Mouse (Mus musculus): ENCODE results near the gene Zfp92. TPM values are rescaled to one million over a fixed set of nuclear protein-coding genes. Genes with fewer than 3 reads are reported as not detected.
A peak's percentile ranks its signal among the peaks of the same experiment; 100 is the strongest.

Gene Zfp92
- total RNA-seq, 2 experiments from 2014 or later, result not detected

DNA sequence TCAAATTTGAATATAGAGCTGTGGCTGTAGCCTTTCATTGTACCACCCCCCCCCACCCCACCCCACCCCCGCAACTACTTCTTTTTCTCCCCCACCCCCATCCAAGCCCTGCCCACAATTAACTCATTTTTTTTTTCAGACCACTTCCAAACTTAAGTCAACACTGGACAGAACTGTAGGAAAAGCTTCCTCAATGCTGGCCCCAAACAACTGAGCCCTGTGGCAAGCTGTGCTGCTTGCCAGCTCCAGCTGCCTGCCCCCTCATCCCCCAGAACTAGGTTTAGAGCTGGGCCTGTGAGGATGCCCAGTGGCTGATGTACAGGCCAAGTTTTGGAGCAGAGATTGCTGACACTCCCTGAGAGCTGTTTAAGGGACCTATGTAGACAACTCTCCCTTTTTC is 57.9 kb downstream of the Zfp92 start:
- intact Hi-C loops (cut with DNase I), result no loop called here
- DNase-seq, result no peak

DNA sequence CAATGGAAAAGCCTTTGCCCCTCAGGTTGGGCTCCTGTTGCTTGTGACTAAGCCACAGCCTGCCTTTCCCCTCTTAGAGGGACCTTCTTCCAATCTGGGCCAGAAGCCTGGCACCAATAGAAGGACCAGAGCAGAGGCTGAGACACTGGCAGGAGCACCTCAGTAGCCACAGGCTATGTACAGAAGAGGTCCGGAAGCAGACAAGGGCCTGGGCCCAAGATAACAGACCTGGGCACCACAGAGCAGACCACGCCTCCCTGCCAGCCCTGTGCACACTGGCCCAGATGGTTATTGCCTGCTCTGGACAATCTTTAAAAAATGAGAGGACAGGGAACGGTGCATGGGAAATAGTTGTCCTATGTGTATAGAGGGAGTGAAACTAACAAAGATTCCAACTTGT is 60.9 kb downstream of the Zfp92 start:
- intact Hi-C loops (cut with DNase I), result loop anchor here (10.0 kb wide), 1 partner anchor 83 kb away; no protein-coding TSS in a partner anchor
- no peak for DNase-seq

DNA sequence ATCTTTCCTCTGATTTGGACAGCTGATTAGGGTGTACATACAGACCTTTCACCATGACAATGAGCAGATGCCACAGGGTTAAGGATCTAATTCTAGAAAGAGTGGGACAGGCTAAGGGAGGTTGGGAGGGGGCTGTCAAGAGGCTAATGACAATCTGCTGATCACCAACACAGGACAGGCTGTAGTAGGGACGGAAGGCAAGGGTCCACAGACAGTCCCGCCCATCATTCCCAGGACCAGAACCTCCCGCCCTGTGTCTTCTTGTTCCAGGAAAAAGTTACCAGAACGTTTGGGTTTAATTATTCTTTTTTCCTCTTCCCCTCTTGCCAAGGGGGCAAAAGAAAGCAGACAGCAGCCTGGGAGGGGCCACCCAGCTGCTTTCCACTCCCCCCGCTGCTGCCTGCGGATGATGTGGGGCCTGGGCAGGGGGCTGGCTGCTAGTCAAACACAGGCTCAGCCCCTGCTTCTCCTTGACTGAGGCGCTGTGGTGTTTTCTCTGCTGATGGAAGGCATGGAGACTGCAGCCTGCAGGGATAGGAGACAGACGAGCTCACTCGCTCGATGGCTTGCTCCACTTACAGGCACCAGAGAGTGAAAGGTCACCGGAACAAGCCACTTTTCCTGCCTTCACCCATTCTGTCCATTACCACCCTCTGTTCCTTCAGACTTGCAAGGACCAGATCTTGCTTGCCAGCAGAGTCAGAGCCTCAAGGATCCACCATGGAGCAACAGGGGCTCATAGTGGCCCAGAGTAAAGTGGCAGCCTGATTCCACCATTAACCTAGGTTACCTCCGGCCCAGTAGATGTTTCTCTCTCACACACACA is 63.7 kb downstream of the Zfp92 start:
- DNase-seq, result peak in 1 of 2 experiments; percentile 43
- intact Hi-C loops (cut with DNase I), result loop anchor here (10.0 kb wide), 1 partner anchor 80 kb away; no protein-coding TSS in a partner anchor

DNA sequence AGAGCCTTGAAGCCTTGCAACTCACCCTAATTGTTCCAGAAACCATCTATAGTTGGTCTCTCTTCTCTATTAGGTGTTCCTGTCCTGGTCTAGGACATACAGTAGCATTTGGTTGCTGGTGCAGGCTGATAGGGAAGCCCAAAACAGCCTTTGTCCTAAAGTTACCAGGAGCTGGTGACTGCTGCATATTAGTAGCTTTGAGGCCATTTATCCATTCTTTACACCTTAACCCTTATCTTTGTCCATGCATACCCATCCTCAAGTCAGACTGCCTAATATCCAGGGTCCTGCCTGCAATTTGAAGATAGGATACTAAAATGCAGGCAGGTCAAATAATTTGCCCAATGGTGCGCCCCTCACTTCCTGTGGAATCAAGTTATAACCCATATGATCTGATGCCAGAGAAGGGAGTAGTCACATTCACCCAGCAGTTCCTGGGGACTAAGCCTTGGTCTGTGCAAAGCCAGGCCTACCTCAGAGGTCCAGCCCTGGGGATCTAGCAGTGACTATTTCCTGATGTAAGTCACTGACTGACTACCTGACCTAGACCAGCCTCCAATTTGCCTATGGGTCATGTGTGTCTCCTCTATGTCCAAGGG is 64.9 kb downstream of the Zfp92 start:
- intact Hi-C loops (cut with DNase I), result loop anchor here (10.0 kb wide), 1 partner anchor 79 kb away; no protein-coding TSS in a partner anchor
- DNase-seq, result no peak

DNA sequence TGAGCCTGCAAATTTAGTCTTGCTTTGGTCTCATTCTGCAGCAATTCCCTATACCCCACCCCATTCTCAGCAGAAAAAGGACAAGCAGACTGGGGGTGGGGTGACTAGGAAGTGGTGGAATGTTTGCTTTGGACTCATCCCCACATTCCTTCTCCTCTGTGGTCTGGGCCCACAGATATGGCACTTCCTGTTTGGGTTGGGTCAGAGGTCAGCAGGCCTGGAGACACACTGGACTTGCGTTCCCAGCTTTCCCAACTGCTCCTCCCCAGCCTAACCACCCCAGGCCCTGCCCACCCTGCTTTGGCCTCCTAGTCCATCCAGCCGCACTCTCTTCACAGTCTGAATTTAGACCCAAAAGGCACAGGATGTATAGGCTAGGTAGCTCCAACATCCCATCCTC is 65.7 kb downstream of the Zfp92 start:
- intact Hi-C loops (cut with DNase I), result loop anchor here (10.0 kb wide), 1 partner anchor 78 kb away; no protein-coding TSS in a partner anchor
- peak; percentile 45 to 59 for DNase-seq

DNA sequence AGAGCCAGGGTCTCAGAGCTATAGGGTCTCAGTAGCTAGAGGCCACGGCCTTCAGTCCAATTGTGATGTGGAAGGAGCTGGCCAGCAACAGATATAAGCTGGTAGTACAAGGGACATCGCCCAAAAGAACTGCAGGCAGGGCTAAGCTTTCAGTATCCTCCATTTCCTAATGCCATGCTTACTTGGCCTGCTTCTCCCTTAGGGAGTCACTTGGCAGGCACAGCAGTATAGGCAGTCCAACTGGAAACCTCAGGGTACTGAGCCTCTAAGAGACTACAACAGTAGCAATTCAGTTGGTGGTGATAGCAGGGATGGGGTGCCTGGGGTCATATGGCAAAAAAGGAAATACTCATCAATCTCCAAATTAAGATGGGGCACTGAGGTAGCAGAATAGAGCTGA is 66.6 kb downstream of the Zfp92 start:
- DNase-seq, result no peak
- intact Hi-C loops (cut with DNase I), result loop anchor here (10.0 kb wide), 1 partner anchor 77 kb away; no protein-coding TSS in a partner anchor

Other genes with a start within 250 kb of the Zfp92 start
- gene Spin2d, start 234.1 kb upstream of the Zfp92 start, total RNA-seq (2021), result not detected
- gene Xlr3b, start 218.9 kb upstream of the Zfp92 start, total RNA-seq (2021), result 1 to 10 TPM in 1 of 2 experiments, under 1 TPM in 1; 0.19 to 3.5 TPM
- 1 to 10 TPM in 1 of 2 experiments, under 1 TPM in 1; 0.36 to 1.4 TPM for gene Xlr4b, start 196.8 kb upstream of the Zfp92 start, total RNA-seq (2021)
- 1 to 10 TPM; 6.3 to 6.4 TPM for gene F8a, start 182.8 kb upstream of the Zfp92 start, total RNA-seq (2021)
- 1 to 10 TPM in 1 of 2 experiments, not detected in 1; 1.2 TPM for gene Xlr4c, start 168.0 kb upstream of the Zfp92 start, total RNA-seq (2021)
- gene Xlr3c, start 145.7 kb upstream of the Zfp92 start, total RNA-seq (2021), result not detected
- not detected for gene Xlr5a, start 118.1 kb upstream of the Zfp92 start, total RNA-seq (2021)
- not detected for gene Xlr5c, start 118.1 kb upstream of the Zfp92 start, total RNA-seq (2021)
- gene Gm45015, start 74.3 kb upstream of the Zfp92 start, total RNA-seq (2021), result not detected
- gene Zfp275, start 68.5 kb upstream of the Zfp92 start, total RNA-seq (2021), result 1 to 10 TPM; 4.8 to 5.7 TPM
- gene Gm18336, start 12.4 kb upstream of the Zfp92 start, total RNA-seq (2021), result not detected
- not detected for gene Trex2, start 24.2 kb downstream of the Zfp92 start, total RNA-seq (2021)
- gene Haus7, start 47.9 kb downstream of the Zfp92 start, total RNA-seq (2021), result 1 to 10 TPM; 8.3 to 8.8 TPM
- gene Bgn, start 72.5 kb downstream of the Zfp92 start, total RNA-seq (2021), result 100 to 1,000 TPM; 216 to 248 TPM
- gene Atp2b3, start 92.0 kb downstream of the Zfp92 start, total RNA-seq (2021), result under 1 TPM in 1 of 2 experiments, not detected in 1; 0.14 TPM
- gene Dusp9, start 228.3 kb downstream of the Zfp92 start, total RNA-seq (2021), result not detected
- 1 to 10 TPM; 4.3 to 6.8 TPM for gene Pnck, start 249.0 kb downstream of the Zfp92 start, total RNA-seq (2021)

All from heart, postnatal 14 days (tissue).